Mouse (Mus musculus) erythroblast, embryonic 14.5 days (primary cell): ENCODE measurements around the gene Crabp1. TPM values are rescaled to one million over a fixed set of nuclear protein-coding genes. Genes with fewer than 3 reads are reported as not detected.

ENCODE experiments used
- H3K27me3 ChIP-seq: 2 replicates; pipeline ENCODE4 v1.6.1; 2012; ENCODE audit warnings: inconsistent platforms; ENCODE audit not compliant: control insufficient read depth
- H3K36me3 ChIP-seq: 2 replicates; pipeline ENCODE4 v1.6.1; 2012; ENCODE audit warnings: mild to moderate bottlenecking, inconsistent platforms; ENCODE audit not compliant: control insufficient read depth
- H3K4me1 ChIP-seq: 2 replicates; pipeline ENCODE4 v1.6.1; 2012; ENCODE audit warnings: inconsistent platforms; ENCODE audit not compliant: control insufficient read depth
- H3K4me3 ChIP-seq: replicated peaks from 2 replicates; pipeline ENCODE3; 2012; ENCODE audit warnings: moderate library complexity, mild to moderate bottlenecking, inconsistent platforms
- H3K9me3 ChIP-seq: 2 replicates; pipeline ENCODE4 v1.6.1; 2012; ENCODE audit warnings: low read length, inconsistent platforms, mixed read lengths; ENCODE audit not compliant: control insufficient read depth
- GATA1 ChIP-seq: IDR thresholded peaks from 2 replicates; pipeline ENCODE4 v1.6.1; 2012; ENCODE audit warnings: low read length, inconsistent platforms, mixed read lengths
- TAL1 ChIP-seq: IDR thresholded peaks from 3 replicates; pipeline ENCODE4 v1.6.1; 2012; ENCODE audit warnings: low read length, inconsistent platforms, mixed read lengths
- polyA plus RNA-seq: library from polyadenylated mRNA; stranded (reverse); fragments of >175 nt; gene quantifications from 2 replicates; pipeline ENCODE4 v1.2.3, GENCODE M21; 2012

Crabp1 gene
- polyA plus RNA-seq, 1 experiment, result not detected

GRCm38 (mm10) chr9:54764091-54764490 is 457 bp upstream of the Crabp1 start:
- Histone ChIP-seq H3K27me3 (peaks cover 64% of the 10 kb centered on the region), H3K4me3 (no peak overlapping the region), H3K36me3 (no peaks in the 10 kb centered on the region), H3K9me3 (no peaks in the 10 kb centered on the region), H3K4me1 (no peaks in the 10 kb centered on the region)
- TF ChIP-seq GATA1, result no peak
- TF ChIP-seq TAL1, result no peak

DNA sequence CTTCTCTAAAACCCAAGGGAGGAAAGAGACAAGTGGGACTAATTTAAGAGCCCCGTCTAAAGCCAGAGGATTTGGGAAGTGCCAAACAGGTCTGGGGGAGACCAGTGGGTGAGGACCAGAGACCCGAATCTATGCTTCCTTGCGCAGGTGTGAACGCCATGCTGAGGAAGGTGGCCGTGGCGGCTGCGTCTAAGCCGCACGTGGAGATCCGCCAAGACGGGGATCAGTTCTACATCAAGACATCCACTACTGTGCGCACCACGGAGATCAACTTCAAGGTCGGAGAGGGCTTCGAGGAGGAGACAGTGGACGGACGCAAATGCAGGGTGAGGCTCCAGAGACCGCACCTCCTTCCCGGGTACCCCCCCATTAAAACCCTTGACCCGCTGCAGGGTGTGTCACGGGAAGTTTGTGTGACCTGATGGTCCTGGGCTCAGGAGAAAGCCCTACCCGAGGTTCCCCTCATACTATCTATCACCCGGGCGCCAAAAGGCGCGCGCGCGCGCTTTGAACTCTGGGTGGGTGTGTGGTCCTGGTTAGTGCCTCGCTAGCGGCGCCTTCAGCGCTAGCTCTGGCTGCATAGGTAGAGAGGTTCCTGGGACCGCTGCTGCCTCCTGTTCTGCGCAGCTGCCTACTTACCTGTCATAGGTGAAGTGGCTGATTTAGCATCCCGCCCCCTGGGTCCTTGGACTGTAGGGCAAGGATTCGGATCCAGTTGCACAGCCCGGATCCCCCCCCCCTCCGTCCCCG is 963 bp downstream of the Crabp1 start:
- no peaks in the 10 kb centered on the region for H3K9me3 ChIP-seq
- TF ChIP-seq TAL1 (no peak), GATA1 (no peak)
- H3K4me1 ChIP-seq, result no peaks in the 10 kb centered on the region
- H3K27me3 ChIP-seq, result peaks cover 70% of the 10 kb centered on the region
- no peak overlapping the region for H3K4me3 ChIP-seq
- H3K36me3 ChIP-seq, result no peaks in the 10 kb centered on the region

- Histone ChIP-seq H3K27me3 (peaks cover 31% of the 10 kb centered on the region), H3K4me1 (no peaks in the 10 kb centered on the region), H3K36me3 (no peaks in the 10 kb centered on the region), H3K9me3 (no peaks in the 10 kb centered on the region), H3K4me3 (no peak overlapping the region)
- TF ChIP-seq GATA1 (no peak), TAL1 (no peak)
Observed at GRCm38 (mm10) chr9:54770140-54770780, 5.7 kb downstream of the Crabp1 start.

DNA sequence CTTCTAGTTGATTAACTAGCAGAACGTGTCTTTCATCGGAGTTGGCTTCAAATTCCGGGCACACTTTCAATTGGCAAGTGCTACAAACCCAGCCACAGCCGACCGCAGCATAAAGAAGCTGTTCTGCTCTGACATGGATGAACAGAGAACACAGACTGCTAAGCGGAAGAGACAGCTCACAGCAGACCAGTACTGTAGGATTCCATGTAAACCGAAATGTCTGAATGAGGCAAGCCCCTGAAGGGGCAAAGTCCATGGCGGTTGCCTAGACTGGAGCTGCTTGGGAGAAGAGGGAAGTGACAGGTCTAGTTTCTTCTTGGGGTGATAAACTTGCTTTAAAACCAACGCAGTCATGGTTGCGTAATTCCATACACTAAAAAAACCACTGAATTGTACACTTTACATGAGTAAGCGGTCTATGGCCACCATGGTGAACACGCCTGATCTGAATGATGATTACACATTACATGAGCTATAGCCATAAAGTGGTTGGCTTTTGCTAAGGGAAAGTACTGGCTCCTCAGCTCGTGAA is 12.0 kb downstream of the Crabp1 start:
- no peaks in the 10 kb centered on the region for H3K36me3 ChIP-seq
- H3K9me3 ChIP-seq, result no peaks in the 10 kb centered on the region
- no peaks in the 10 kb centered on the region for H3K4me1 ChIP-seq
- H3K4me3 ChIP-seq, result no peak overlapping the region
- H3K27me3 ChIP-seq, result no peaks in the 10 kb centered on the region
- no peak for TF ChIP-seq GATA1
- no peak for TF ChIP-seq TAL1

- H3K27me3 ChIP-seq, result no peaks in the 10 kb centered on the region
- no peaks in the 10 kb centered on the region for H3K9me3 ChIP-seq
- no peak overlapping the region for H3K4me3 ChIP-seq
- H3K36me3 ChIP-seq, result no peaks in the 10 kb centered on the region
- no peak for TF ChIP-seq TAL1
- no peak for TF ChIP-seq GATA1
- no peaks in the 10 kb centered on the region for H3K4me1 ChIP-seq
Observed at GRCm38 (mm10) chr9:54779280-54779679, 14.7 kb downstream of the Crabp1 start.

DNA sequence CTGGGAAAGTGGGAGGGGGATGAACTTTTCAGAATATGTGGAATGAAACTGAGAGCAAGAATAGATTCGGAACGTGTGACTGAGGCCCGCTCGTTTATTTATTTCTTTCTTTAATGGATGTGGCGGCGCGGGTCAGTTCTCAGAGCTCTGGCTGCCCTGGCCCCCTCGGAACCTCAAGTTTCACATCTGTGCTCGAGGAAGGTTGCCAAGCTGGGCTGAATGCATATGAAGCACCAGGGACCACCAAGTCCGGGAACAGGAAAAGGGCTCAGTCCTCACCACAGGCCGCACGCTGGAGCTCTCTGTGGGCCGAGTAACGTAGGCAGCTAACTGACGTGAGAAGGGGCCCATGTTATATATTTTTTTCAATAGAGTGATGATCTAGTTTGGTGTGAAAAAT is 18.0 kb downstream of the Crabp1 start:
- no peaks in the 10 kb centered on the region for H3K9me3 ChIP-seq
- no peaks in the 10 kb centered on the region for H3K27me3 ChIP-seq
- H3K4me1 ChIP-seq, result no peaks in the 10 kb centered on the region
- H3K4me3 ChIP-seq, result no peak overlapping the region
- TF ChIP-seq TAL1, result no peak
- TF ChIP-seq GATA1, result no peak
- no peaks in the 10 kb centered on the region for H3K36me3 ChIP-seq

GRCm38 (mm10) chr9:54784003-54784402 is 19.5 kb downstream of the Crabp1 start:
- H3K27me3 ChIP-seq, result no peaks in the 10 kb centered on the region
- no peaks in the 10 kb centered on the region for H3K9me3 ChIP-seq
- TF ChIP-seq GATA1 (no peak), TAL1 (no peak)
- H3K36me3 ChIP-seq, result no peaks in the 10 kb centered on the region
- H3K4me1 ChIP-seq, result no peaks in the 10 kb centered on the region
- H3K4me3 ChIP-seq, result no peak overlapping the region

- no peaks in the 10 kb centered on the region for H3K9me3 ChIP-seq
- TF ChIP-seq GATA1, result no peak
- no peak for TF ChIP-seq TAL1
- no peak overlapping the region for H3K4me3 ChIP-seq
- H3K4me1 ChIP-seq, result no peaks in the 10 kb centered on the region
- no peaks in the 10 kb centered on the region for H3K27me3 ChIP-seq
- no peaks in the 10 kb centered on the region for H3K36me3 ChIP-seq
Observed at GRCm38 (mm10) chr9:54785215-54785614, 20.7 kb downstream of the Crabp1 start.

GRCm38 (mm10) chr9:54786083-54786482 is 21.5 kb downstream of the Crabp1 start:
- no peaks in the 10 kb centered on the region for H3K27me3 ChIP-seq
- TF ChIP-seq TAL1 (no peak), GATA1 (no peak)
- no peaks in the 10 kb centered on the region for H3K4me1 ChIP-seq
- H3K4me3 ChIP-seq, result no peak overlapping the region
- H3K36me3 ChIP-seq, result no peaks in the 10 kb centered on the region
- no peaks in the 10 kb centered on the region for H3K9me3 ChIP-seq
